Mouse (Mus musculus): ENCODE data around the gene Serp2. TPM values are rescaled to one million over a fixed set of nuclear protein-coding genes. Genes with fewer than 3 reads are reported as not detected.

Gene Serp2
- polyA plus RNA-seq, 1 experiment: 2.9 TPM

DNA sequence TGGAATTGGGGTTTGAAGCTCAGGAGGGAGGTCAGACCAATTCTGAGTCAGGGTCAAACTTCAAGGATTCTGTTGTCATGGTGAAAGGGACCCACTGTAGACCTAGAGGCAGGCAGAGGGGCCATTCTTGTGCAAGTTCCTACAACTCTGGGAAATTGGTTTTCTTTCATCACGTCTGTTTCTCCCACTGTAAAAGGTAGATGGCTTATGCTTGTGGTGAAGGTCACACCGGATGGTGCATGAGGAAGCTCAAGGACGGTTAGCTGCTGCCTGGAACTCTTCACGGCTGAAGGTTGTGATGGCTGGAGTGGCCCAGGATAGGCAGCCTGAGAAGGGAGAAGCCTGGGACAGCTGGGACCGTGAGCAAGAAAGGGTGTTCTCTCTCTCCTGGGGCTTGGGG lies 38.5 kb downstream of the Serp2 start:
- H3K4me1 ChIP-seq (ENCODE audit: control insufficient read depth, insufficient read depth, low read length): no peaks in the 10 kb centered on the region

DNA sequence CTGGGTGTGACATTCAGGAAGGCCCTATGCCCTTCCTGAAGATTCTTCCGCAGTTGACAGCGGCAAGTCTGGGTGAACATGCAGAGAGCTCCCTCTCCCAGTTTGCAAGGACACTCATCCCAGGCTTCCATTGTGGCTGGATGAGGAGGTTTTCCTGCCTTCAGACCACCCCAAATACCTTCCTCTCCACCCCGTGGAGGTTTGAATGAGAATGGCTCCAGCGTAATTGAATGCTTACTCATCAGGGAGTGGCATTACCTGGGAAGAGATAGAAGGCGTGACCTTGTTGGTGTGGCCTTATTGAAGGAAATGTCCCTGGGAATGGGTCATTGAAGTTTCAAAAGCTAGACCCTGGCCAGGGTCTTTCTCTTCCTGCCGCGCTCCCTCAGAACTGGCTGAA lies 41.1 kb downstream of the Serp2 start:
- Histone ChIP-seq H3K4me1 (ENCODE audit: control insufficient read depth, insufficient read depth, low read length) (no peaks in the 10 kb centered on the region), H3K4me3 (replicated peaks; ENCODE audit: extremely low read depth, low read depth, low read length) (no peak overlapping the region)
- no peak for DNase-seq
- WGBS: 72% methylated on average over 7 of the region's 7 CpGs
- TF ChIP-seq CTCF (IDR thresholded peaks at IDR 0.05; ENCODE audit: insufficient read depth, low read length) (no peak), POLR2A (IDR thresholded peaks at IDR 0.05; ENCODE audit: borderline replicate concordance, extremely low read depth, low read depth, low read length) (no peak)

More for the DNA sequence above, 38.5 kb downstream of the Serp2 start:
- DNase-seq: no peak
- WGBS: 86% methylated on average over 5 of the region's 5 CpGs
- no peak overlapping the region for H3K4me3 ChIP-seq (replicated peaks; ENCODE audit: extremely low read depth, low read depth, low read length)
- TF ChIP-seq POLR2A (IDR thresholded peaks at IDR 0.05; ENCODE audit: borderline replicate concordance, extremely low read depth, low read depth, low read length) (no peak), CTCF (IDR thresholded peaks at IDR 0.05; ENCODE audit: insufficient read depth, low read length) (no peak)

DNA sequence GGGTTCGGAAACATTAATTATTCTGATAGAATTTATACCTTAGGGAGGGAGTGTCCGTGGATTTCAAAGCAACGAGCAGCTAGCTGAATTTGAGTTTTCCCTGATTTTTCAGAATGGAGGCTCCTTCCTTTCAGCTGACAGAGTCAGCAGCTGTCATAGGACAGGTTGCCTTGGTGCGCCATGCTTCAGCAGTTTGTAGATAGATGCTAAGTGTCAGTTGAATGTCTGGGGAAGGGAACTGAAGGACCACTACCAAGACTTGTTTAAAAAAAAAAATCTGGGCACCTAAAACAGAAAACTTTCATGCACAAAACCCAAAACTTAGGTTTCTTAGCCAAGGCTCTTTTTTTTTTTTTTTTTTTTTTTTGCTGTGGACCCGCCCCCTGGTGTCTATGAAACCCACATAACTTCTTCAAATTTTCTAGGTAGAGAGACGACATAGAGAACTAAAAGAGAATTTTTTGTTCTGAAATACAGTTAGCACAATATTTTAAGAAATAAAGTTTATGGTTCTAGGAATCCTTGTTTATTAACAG lies 42.6 kb downstream of the Serp2 start:
- WGBS: 66% methylated on average over 6 of the region's 6 CpGs
- TF ChIP-seq POLR2A (IDR thresholded peaks at IDR 0.05; ENCODE audit: borderline replicate concordance, extremely low read depth, low read depth, low read length) (no peak), CTCF (IDR thresholded peaks at IDR 0.05; ENCODE audit: insufficient read depth, low read length) (no peak)

DNA sequence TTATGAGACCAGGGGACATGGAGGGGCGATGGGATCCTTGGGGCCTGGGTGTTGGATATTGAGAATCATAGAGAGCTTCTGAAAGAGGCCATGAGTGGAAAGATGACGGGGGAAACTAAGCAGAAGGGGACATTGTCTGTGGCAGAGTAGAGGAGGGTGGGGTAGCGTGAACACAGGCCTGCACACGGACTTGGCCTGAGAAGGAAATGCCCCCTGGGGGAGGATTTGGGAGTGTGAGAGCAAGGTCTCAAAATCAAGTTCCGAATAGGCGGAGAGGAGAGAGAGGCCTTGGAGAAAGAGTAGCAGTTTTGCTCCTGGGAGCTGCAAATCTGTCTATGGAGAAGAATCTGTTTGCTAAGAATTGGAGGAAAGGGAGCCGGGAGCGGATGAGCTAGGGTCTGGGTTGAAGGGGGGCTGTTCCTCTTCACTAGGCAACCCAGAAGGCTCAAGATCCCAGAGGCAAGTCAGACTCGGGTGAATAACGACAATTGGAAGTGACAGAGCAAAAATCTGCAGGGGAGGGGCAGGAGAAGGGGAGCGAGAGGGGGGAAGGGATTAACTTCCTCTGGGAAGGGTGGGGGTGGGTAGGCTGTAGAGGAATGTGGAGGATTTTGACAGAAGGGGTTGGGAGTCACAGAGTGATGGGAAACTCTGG lies 43.2 kb downstream of the Serp2 start:
- 46% methylated on average over 11 of the region's 11 CpGs for WGBS
- H3K4me1 ChIP-seq (ENCODE audit: control insufficient read depth, insufficient read depth, low read length): no peaks in the 10 kb centered on the region
- no peak for TF ChIP-seq POLR2A (IDR thresholded peaks at IDR 0.05; ENCODE audit: borderline replicate concordance, extremely low read depth, low read depth, low read length)
- DNase-seq: no peak
- no peak overlapping the region for H3K4me3 ChIP-seq (replicated peaks; ENCODE audit: extremely low read depth, low read depth, low read length)

More for the DNA sequence above, 42.6 kb downstream of the Serp2 start:
- Histone ChIP-seq H3K4me3 (replicated peaks; ENCODE audit: extremely low read depth, low read depth, low read length) (no peak overlapping the region), H3K4me1 (ENCODE audit: control insufficient read depth, insufficient read depth, low read length) (no peaks in the 10 kb centered on the region)
- DNase-seq: no peak

DNA sequence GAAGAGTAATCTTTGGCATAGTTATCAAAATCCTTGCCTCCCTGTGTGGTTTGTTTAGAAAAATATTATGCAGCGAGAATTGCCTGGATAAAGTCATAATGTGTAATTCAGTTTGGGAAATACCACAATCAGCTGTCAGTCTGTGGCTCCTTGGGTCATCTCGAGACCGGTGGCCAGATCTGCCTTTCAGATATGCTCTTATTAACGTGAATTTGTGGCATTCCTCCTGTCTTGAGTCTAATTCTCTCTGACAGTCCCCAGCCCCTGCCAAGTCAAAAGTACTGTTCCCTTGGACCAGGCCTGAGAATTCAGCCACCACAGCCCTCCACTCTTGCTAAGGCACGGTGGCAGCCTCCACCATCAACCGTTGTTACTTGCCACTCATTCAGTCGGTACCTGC lies 44.7 kb downstream of the Serp2 start:
- DNase-seq: no peak
- TF ChIP-seq CTCF (IDR thresholded peaks at IDR 0.05; ENCODE audit: insufficient read depth, low read length): no peak
- no peak for TF ChIP-seq POLR2A (IDR thresholded peaks at IDR 0.05; ENCODE audit: borderline replicate concordance, extremely low read depth, low read depth, low read length)
- Histone ChIP-seq H3K4me1 (ENCODE audit: control insufficient read depth, insufficient read depth, low read length) (no peaks in the 10 kb centered on the region; the same call in 1 of the 2 replicates), H3K4me3 (replicated peaks; ENCODE audit: extremely low read depth, low read depth, low read length) (no peak overlapping the region)
- WGBS: 84% methylated on average over 7 of the region's 7 CpGs

DNA sequence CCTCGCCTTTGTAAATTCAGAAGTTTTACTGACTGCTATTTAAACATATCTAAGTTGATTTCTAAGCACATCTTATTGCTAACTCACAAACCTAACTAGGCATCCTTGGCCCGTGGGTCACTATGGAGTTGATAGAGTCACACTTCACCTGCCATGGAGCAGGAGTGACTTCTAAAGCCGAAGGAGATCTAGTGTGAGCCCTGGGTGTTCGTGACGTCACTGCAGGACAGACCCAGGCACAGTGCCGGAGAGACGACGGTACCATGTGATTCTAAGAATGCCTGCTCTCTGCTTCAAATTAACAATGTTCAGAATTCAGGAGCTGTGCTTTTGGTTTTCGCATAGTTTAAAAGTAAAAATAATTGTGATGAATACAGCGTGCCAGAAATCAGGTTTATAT lies 48.0 kb downstream of the Serp2 start:
- TF ChIP-seq POLR2A (IDR thresholded peaks at IDR 0.05; ENCODE audit: borderline replicate concordance, extremely low read depth, low read depth, low read length) (no peak), CTCF (IDR thresholded peaks at IDR 0.05; ENCODE audit: insufficient read depth, low read length) (no peak)
- DNase-seq: no peak
- H3K4me3 ChIP-seq (replicated peaks; ENCODE audit: extremely low read depth, low read depth, low read length): no peak overlapping the region
- 70% methylated on average over 10 of the region's 10 CpGs for WGBS
- H3K4me1 ChIP-seq (ENCODE audit: control insufficient read depth, insufficient read depth, low read length): peaks cover under 1% of the 10 kb centered on the region

DNA sequence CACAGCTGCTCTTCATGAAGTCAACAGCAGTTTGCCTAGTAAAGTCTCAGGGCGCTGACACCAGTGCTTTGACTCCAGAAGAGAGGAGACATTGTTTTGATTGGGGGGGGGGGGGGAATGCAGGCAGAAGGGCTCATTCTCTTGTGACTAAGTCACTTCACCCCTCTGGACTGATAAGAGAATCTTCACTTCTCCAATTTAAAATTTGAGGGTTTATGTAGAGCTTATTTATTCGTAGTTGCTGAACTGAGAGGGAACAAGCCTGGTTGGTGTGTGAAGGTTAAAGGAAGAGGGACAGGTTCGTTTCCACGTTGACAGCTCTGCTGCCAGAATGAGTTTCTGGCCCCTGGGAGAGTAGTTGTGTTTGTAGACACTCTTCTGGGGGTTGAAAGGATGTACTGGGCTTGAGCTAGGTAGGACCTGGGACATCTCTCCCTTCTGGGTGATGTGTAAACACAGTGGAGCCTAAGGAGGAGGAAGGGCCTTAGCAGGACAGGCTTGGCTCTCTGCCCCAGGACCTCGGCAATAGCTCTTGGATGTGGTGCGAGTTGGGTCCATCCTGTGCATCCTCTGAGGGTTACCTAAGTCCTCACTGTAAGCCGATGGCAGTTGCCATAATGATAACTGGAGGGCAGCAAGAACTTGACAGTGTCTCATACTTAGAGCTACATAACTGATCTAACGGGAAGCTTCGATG lies 48.7 kb downstream of the Serp2 start:
- TF ChIP-seq POLR2A (IDR thresholded peaks at IDR 0.05; ENCODE audit: borderline replicate concordance, extremely low read depth, low read depth, low read length) (peak; percentile 44; the same call in 1 of the 2 replicates), CTCF (IDR thresholded peaks at IDR 0.05; ENCODE audit: insufficient read depth, low read length) (no peak)
- no peak for DNase-seq
- peaks cover 2% of the 10 kb centered on the region for H3K4me1 ChIP-seq (ENCODE audit: control insufficient read depth, insufficient read depth, low read length)
- WGBS: 62% methylated on average over 9 of the region's 9 CpGs
- no peak overlapping the region for H3K4me3 ChIP-seq (replicated peaks; ENCODE audit: extremely low read depth, low read depth, low read length)

DNA sequence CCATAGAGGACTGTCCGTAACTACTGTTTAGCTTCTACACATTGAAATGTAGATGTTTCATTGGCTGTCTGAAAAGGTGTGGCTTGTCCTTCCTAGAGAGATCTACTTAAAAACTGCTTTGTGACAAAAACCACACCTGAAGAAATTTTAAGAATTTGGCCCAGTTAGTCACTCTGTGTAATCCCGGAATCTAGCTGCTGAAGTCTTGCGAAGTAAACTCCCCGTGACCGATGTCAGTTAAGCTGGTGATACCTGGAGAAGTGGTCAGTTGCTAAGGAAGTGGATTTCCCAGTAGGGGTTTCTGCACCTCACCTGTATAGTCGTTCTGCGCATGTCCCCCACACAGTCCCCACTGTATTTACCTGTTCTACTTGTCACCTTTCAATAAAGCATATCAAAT lies 49.3 kb downstream of the Serp2 start:
- TF ChIP-seq CTCF (IDR thresholded peaks at IDR 0.05; ENCODE audit: insufficient read depth, low read length): no peak
- no peak for TF ChIP-seq POLR2A (IDR thresholded peaks at IDR 0.05; ENCODE audit: borderline replicate concordance, extremely low read depth, low read depth, low read length)
- no peak overlapping the region for H3K4me3 ChIP-seq (replicated peaks; ENCODE audit: extremely low read depth, low read depth, low read length)
- peaks cover 2% of the 10 kb centered on the region for H3K4me1 ChIP-seq (ENCODE audit: control insufficient read depth, insufficient read depth, low read length)
- no peak for DNase-seq
- 77% methylated on average over 7 of the region's 7 CpGs for WGBS

DNA sequence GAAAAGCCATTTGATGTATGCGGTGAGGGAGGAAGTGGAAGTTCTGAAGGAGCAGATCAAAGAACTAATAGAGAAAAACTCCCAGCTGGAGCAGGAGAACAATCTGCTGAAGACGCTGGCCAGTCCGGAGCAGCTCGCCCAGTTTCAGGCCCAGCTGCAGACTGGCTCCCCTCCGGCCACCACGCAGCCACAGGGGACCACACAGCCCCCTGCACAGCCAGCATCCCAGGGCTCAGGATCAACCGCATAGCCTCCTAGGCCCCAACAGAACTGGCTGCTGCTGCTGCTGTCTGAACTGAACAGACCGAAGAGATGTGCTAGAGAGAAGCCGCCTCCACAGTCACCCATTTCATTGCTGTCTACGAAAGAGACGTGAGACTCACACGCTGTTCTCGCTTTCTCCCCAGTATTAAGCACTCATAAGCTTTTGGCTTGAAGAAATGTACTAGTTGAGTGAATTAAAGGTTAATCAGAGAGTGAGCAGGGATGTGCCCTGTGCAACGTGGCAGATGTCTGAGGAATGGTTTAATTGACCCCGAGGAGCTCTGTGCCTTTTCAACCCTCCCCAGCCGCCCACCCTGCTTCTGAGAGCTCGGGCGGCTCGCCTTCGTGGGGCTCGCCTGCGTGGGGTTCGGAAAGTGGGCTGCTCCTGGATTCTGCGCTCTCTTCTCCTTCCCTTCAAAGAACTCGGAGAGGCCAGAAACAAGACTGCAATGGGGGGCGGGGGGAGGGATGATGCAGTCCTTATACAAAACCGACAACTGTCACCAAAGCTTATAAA lies 50.1 kb downstream of the Serp2 start:
- Histone ChIP-seq H3K4me3 (replicated peaks; ENCODE audit: extremely low read depth, low read depth, low read length) (peak overlapping the region; percentile 45), H3K4me1 (ENCODE audit: control insufficient read depth, insufficient read depth, low read length) (peaks cover 2% of the 10 kb centered on the region)
- TF ChIP-seq CTCF (IDR thresholded peaks at IDR 0.05; ENCODE audit: insufficient read depth, low read length): no peak
- TF ChIP-seq POLR2A (IDR thresholded peaks at IDR 0.05; ENCODE audit: borderline replicate concordance, extremely low read depth, low read depth, low read length): no peak
- peak; percentile 28 for DNase-seq
- WGBS: 47% methylated on average over 27 of the region's 27 CpGs
